Mouse (Mus musculus): ENCODE results near the gene Txndc8.

GRCm38 (mm10) chr4:57947036-57947435 is 61.9 kb downstream of the Txndc8 start:
- TF ChIP-seq POLR2A (IDR thresholded peaks at IDR 0.05; ENCODE audit: control insufficient read depth, extremely low read depth, insufficient read depth, low read length, poor library complexity), result no peak
- no peak for TF ChIP-seq CTCF (IDR thresholded peaks at IDR 0.05; ENCODE audit: borderline replicate concordance, control insufficient read depth, extremely low read depth, insufficient read depth, low read length, poor library complexity)
